Mouse (Mus musculus) cerebellum, postnatal 36 days (tissue): ENCODE results near the gene AF067061.
"Not testable (repeated sequence)": the region's sequence is repeated elsewhere in the genome, so short reads cannot be mapped to it uniquely, and the experiment has no call there.

ENCODE experiments used
- DNase-seq, 2 experiments: peaks; one replicate each; pipeline ENCODE4 v3.0.0; 2021 to 2022; ENCODE audit warnings: mixed read lengths in 2 of 2

The AF067061 gene

DNA sequence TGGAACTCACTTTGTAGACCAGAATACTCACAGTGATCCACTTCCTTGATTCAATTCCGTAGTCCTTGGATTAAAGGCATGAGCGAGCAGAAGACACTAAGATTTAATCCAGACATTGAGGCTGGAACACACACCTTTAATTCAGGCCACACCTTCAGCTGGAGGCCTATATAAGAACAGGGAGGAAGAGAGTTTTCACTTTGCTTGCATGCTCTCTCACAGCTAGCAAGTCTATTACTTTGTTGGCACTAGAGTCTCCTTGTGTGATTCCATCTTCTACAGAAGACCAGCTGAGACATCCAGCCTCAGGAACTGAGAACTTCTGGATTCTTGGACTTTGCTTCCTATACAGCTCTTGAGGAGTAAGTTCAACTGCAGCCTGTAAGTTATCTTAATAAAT is at the start of gene AF067061:
Gene AF067061, plus strand, starts transcription at position 245 of the 400 bp plus-strand sequence.
- not testable (repeated sequence) for DNase-seq

DNA sequence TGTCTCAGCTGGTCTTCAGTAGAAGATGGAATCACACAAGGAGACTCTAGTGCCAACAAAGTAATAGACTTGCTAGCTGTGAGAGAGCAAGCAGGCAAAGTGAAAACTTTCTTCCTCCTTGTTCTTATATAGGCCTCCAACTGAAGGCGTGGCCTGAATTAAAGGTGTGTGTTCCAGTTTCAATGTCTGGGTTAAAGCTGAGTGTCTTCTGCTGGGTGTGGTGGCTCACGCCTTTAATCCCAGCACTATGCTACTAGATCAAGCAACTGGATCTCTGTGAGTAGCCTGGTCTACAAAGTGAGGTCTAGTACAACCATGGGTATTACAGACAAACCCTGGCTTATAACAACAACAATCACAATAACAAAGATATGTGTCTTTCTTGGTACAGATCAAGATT is 47.1 kb upstream of the AF067061 start, which contains the start of gene Gm21762:
Gene Gm21762, minus strand, starts transcription at position 101 of the 400 bp plus-strand sequence.
- not testable (repeated sequence) for DNase-seq

DNA sequence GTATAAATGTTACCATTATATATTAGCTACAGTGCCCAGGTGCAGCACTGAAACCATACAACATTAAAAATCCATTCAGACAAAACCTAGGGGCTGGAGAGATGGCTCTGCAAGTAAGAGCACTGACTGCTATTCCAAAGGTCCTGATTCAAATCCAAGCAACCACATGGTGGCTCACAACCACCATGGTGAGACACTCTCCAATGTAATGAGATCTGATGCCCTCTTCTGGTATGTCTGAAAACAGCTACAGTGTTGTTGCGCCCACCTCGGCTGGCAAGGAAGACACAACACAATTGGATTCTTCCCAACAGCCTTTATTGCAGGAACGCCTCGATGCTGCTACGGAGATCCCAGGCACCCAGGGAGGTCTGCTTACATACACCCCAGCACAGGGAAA is 42.0 kb upstream of the AF067061 start:
- not testable (repeated sequence) for DNase-seq

DNA sequence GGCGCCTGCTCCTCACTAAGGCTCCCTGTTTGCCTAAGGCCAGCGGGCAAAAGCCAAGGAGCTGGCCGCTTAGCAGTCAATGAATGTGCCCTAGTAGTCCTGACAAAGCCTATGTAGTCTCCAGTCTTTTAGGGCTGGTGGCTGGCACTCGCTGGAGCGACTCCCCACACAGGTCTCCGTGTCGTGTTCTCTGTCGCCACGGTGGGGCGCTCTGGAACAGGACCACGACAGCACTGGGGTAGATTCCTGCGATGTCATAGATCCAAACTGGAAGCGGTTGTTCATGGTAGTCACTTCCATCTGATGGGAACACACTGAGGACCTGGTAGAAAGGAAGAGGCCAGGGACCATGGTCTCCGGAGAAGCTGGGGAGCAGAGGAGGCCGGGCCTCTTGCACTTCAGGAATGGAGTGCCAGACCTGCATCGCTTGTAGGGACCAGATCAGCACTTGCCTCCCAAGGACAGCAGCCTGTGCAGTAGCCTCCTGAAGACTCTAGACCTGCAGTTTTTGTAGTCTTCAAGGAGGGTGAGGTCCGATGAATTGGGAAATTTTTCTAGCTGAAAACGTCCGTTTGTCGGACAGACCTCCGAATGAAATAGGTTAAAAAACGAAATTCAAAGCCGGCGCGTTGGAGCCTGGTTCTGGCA is 39.8 kb upstream of the AF067061 start:
- DNase-seq, result peak in 1 of 2 experiments; percentile 6

DNA sequence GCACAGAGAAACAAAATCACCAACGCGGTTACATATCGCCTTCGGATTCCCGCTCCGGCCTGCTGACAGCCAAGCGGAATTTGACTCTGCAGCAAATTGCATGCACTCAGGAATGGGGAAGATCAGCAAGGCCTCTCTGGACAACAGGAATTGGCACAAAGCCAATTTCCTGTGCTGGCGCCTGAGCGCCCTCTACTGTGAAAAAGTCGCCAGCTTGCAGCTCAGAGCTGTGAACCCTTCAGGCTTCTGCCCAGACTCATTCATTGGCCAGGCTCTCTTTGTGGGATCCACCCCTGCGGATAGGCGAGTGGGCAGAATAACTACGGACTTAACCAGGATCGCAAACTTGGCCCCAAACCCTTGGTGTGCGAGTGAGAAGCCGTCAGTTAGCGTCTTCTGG is 31.1 kb upstream of the AF067061 start:
- DNase-seq, result not testable (repeated sequence)

DNA sequence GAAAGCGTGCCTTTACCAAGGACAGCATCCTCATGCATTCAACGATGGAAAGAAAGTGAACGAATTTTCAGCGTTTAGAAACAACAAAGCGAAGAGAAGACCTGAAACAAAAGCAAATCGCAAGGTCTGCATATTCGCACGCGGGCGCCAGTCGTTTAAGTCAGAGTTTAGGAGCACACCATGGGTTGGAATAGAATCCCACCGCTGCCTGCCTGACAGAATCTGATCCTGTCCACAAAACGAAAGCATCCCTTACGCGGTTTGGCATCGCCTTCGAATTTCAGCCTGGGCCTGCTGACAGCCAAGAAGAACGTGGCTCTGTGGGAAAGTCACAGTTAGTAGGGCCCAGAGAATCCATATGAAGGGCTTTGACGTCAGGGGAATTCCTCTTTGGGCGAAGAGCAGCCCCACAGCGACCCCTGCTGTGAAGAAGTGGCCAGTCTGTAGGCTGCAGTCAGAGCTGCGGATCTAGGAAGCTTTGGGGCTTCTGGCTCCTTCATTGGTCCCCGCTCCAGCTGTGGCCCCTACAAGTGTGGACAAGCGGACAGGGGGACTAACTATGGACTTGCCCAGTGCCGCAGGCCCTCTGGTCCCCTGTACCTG is 30.4 kb upstream of the AF067061 start:
- DNase-seq, result not testable (repeated sequence)

DNA sequence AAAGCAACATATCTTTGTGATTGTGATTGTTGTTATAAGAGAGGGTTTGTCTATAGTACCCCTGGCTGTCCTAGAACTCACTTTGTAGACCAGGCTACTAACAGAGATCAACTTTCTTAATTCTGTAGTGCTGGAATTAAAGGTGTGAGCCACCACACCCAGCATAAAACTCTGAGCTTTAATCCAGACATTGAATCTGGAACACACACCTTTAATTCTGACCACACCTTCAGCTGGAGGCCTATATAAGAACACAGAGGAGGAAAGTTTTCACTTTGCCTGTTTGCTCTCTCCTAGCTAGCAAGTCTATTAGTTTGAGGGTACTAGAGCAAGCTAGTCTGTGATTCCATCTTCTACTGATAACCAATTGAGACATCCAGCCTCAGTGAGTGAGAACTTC is 24.1 kb upstream of the AF067061 start, which contains the start of gene Gm21731:
Gene Gm21731, plus strand, starts transcription at position 301 of the 400 bp plus-strand sequence.
- not testable (repeated sequence) for DNase-seq

DNA sequence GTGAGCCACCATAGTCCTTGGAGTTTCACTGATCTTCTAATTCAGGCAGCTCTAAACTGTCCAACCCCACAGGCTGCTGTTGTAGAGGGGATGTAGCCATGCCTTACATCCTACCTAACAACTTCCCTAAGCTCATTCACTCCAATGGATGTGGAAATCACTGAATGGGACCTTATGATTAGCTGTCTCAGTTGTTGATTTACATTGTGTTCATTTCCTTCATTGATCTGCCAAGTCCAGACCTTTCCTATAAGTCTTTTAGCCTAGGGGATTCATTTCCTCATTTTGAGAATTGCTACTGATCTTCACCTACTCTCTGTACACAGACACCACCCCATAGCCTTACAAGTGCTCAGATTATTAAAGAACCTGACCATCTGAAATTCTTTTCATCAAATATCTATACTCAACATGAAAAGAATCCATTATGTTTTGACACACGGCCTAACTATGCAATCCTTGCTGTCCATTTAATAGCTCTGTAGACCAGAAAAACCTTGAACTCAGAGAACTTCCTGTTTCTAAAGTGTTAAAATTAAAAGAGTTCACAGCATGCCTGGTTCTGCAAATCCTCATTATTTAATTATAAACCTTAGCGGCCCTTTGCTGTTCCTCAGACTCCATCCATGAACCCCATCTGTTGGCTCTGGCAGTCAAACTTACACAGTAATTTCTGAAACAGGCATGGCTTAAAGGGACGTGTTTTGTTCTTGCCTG is 11.5 kb upstream of the AF067061 start:
- DNase-seq, result not testable (repeated sequence)

DNA sequence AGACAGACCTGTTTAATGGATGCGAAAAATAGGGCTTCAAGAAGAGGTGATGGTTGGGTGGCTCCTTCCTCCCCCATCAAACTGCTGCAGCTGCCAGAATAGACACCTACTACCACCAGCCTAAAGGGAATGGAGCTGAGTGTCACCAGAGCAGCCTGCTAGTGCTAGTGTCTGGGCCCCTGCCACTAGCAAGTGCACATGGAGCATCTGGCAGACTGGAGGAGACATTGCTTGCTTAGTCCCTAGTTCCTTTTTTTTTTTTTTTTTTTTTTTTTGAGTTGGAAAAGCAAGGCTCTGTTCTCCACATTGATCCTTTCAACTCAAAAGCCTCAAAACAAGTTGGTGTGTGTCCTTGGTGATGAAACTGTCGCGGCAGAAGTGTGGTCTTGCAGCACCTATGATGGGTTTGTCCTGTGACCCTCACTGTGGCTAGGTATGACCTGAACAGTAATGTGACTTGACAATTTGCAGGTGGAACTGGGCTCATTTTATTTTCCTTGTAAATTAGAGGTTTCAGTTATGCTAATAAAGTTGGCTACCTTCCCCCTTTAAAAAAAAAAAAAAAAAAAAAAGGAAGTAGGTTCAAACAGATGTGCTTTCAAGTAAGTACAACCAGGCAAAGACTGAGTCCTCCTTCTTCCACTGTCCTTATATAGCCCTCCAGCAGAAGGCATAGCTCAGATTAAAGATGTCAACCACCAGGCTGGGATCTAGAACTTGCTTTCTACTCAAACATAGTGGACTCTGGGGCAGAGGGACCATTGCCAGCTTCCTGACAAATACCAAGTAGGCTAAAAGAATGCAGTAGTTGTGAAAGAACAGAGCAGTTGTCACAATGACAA is 3.9 kb upstream of the AF067061 start:
- not testable (repeated sequence) for DNase-seq

DNA sequence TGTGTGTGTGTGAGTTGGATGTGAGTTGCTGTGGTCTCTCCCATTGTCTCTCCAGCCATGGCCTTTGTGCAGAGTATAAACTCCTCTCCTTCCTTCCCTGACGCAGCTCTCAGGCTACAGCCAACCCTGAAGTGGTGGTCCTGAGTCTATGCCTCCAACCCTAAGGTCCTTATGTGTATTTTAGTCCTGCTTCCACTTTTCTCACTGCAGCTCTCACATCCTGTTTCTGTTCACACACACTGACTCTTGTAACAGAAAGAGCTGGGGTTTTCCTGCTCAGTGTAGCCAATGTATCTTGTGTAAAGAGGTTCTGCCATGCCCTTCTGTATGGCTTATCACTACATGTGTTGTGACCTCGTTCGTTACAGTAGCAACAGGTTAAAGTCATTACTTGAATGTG is 3.2 kb upstream of the AF067061 start:
- DNase-seq, result not testable (repeated sequence)

DNA sequence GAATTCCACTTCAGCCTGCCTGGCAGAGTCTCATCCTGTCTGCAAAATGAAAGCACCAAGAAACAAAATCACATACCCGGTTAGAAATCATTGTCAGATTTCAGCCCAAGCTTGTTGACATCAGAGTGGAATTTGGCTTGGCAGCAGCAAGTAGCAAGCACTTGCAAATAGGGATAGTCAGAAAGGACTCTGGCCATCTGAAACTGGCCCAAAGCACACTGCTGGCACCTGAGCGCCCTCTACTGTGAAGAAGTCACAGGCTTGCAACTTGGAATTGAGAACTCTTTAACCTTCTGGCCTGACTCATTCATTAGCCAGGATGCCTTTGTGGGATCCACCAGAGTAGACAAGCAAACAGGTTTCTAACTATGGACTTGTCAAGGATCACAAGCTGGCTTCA is 14.9 kb downstream of the AF067061 start:
- DNase-seq, result not testable (repeated sequence)

DNA sequence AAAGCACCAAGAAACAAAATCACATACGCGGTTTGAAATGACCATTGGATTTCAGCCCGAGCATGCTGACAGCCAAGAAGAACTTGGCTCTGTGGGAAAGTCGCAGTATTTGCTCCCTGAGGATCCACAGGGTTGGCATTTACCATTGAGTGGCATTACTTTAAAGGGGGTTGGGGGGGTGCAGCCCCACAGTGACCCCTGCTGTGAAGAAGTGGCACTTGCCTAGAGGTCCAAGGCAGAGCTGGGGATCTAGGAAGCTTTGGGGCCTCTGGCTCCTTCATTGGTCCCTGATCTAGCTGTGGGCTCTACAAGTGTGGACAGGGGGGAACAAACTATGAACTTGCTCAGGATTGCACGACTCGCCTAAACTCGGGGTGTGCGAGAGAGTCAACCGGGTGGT is 15.9 kb downstream of the AF067061 start:
- no peak for DNase-seq

DNA sequence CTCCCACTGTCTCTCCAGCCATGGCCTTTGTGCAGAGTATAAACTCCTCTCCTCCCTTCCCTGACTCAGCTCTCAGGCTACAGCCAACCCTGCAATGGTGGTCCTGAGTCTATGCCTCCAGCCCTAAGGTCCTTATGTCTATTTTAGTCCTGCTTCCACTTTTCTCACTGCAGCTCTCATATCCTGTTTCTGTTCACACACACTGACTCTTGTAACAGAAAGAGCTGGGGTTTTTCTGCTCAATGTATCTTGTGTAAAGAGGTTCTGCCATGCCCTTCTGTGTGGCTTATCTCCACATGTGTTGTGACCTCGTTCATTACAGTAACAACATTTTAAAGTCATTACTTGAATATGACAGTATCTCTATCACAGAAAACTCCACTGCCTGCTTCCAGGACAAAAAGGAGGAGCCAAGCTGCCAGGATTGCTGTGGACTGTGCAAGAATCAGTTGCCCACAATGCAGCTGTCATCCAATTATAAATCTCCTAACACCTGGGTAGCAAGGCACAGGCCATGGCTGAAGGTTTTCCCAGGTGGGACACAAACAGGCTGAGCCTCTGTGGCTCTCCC is 36.5 kb downstream of the AF067061 start:
- DNase-seq, result no peak

DNA sequence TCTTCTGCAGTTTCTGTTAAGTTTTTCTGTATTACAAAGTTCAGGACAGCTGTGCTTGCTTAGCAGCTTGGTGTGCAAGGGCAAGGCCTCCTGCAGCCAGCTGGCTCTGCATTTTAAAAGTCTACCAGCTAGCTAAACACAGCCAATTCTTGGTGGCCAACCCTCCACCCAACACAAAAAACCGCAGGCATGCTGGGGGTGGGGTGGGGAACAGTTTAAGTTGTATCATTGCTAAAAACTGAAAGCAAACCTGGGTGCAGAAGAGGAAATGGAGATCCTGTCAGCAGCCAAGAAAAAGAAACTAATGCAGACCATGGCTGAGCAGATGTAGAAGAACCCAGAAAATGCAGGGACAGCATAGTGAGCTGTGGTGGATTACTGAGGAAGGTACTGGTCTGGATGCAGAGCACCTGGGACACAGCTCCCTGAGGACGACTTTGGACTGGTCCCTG is 37.1 kb downstream of the AF067061 start, which contains the start of gene BC147527:
Gene BC147527, plus strand, starts transcription at position 402 of the 452 bp plus-strand sequence.
- DNase-seq, result no peak

DNA sequence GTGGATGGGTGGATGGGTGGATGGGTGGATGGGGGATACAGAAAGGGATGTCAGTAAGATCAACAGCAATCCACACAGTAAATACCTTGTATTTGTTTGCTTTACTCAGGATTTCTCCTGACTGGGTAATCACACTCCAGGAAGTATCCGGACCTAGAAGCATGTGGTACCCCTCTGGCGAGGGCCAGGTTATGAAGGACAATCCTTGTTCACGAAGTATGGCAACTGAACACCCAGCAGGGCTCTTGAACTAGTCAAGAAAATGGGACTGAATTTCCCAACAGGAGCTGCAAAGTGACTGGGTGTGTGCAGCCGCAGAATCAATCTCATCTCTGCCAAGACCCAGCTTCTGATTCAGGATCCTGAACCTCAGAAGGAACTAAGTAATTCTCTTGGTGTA is 37.9 kb downstream of the AF067061 start:
- DNase-seq, result no peak

DNA sequence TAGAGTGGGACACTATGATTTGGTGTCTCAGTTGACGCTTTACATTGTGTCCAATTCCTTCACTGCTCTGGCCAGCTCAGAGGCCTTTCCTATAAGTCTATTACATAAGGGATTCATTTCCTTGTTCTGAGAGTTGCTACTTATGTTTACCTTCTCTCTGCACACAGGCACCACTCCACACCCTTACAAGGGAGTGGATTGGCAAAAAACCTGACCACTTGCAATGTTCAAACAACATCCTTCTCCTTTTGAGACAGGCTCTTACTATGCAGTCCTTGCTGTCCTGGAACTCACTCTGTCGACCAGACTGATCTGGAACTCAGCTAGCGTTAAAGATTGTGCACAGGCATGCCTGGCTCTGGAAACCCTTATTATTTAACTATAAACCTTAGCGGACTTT is 47.8 kb downstream of the AF067061 start:
- no peak for DNase-seq

DNA sequence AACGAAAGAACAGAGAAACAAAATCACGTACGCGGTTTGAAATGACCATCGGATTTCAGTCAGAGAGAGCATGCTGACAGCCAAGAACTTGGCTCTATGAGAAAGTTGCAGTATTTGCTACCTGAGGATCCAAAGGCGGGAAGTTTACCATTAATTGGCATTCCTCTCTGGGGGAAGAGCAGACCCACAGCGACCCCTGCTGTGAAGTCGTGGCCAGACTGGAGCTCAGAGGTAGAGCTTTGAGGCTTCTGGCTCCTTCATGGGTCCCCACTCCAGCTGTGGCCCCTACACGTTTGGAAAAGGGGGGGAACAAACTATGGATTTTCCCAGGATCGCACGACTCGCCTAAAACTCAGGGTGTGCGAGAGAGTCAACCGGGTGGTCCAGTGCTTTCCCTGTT is 50.7 kb downstream of the AF067061 start:
- DNase-seq, result no peak
